Mouse (Mus musculus) forebrain, embryonic 16.5 days (tissue): Measurements from ENCODE around the gene Dazl. TPM values are rescaled to one million over a fixed set of nuclear protein-coding genes. Genes with fewer than 3 reads are reported as not detected.

ENCODE experiments used
- ATAC-seq: fragments of 200-750 bp; cut with Nextera tagmentation; 2 replicates; pipeline ENCODE4 v1.8.0; 2017; ENCODE audit warnings: mild to moderate bottlenecking, moderate library complexity
- H3K27ac ChIP-seq: fragments of 300-500 bp; sonication (generic); 2 replicates; pipeline ENCODE4 v1.5.1; 2014; ENCODE audit warnings: low read length, control low read depth
- H3K27me3 ChIP-seq: fragments of 300-500 bp; sonication (generic); replicated peaks from 2 replicates; pipeline ENCODE4 v1.6.1; 2014; ENCODE audit warnings: low read length; ENCODE audit not compliant: control insufficient read depth, insufficient read depth
- H3K36me3 ChIP-seq: fragments of 300-500 bp; sonication (generic); 2 replicates; pipeline ENCODE4 v1.6.1; 2014; ENCODE audit not compliant: control insufficient read depth, insufficient read depth
- H3K4me1 ChIP-seq: fragments of 300-500 bp; sonication (generic); replicated peaks from 2 replicates; pipeline ENCODE4 v1.6.1; 2014; ENCODE audit warnings: low read length; ENCODE audit not compliant: control insufficient read depth, insufficient read depth
- H3K4me2 ChIP-seq: fragments of 300-500 bp; sonication (generic); 2 replicates; pipeline ENCODE4 v1.6.1; 2014; ENCODE audit warnings: mild to moderate bottlenecking, low read length, control low read depth
- H3K4me3 ChIP-seq: fragments of 300-500 bp; sonication (generic); replicated peaks from 2 replicates; pipeline ENCODE4 v1.5.1; 2014; ENCODE audit warnings: mild to moderate bottlenecking, low read length, control low read depth
- H3K9ac ChIP-seq: fragments of 300-500 bp; sonication (generic); replicated peaks from 2 replicates; pipeline ENCODE4 v1.6.1; 2014; ENCODE audit warnings: low read depth, low read length, control low read depth
- H3K9me3 ChIP-seq: fragments of 300-500 bp; sonication (generic); 2 replicates; pipeline ENCODE4 v1.6.1; 2016; ENCODE audit warnings: low read length; ENCODE audit not compliant: control insufficient read depth
- WGBS: fragments of 180-500 bp; shearing (Covaris S2); extraction: QIAGEN DNeasy Blood & Tissue Kit; methylation state at CpG from one replicate; pipeline ENCODE4 v1.1.7; 2014; 5-methylcytosine and 5-hydroxymethylcytosine counted together
- polyA plus RNA-seq: library from polyadenylated mRNA; unstranded; fragments of >200 nt; fragmentation: Nextera tagmentation; extraction: Ambion mirVana; gene quantifications from 2 replicates; pipeline ENCODE4 v1.2.1, GENCODE M21; 2015

Dazl gene
- polyA plus RNA-seq, 1 experiment from 2014 or later = 0.60 TPM

DNA sequence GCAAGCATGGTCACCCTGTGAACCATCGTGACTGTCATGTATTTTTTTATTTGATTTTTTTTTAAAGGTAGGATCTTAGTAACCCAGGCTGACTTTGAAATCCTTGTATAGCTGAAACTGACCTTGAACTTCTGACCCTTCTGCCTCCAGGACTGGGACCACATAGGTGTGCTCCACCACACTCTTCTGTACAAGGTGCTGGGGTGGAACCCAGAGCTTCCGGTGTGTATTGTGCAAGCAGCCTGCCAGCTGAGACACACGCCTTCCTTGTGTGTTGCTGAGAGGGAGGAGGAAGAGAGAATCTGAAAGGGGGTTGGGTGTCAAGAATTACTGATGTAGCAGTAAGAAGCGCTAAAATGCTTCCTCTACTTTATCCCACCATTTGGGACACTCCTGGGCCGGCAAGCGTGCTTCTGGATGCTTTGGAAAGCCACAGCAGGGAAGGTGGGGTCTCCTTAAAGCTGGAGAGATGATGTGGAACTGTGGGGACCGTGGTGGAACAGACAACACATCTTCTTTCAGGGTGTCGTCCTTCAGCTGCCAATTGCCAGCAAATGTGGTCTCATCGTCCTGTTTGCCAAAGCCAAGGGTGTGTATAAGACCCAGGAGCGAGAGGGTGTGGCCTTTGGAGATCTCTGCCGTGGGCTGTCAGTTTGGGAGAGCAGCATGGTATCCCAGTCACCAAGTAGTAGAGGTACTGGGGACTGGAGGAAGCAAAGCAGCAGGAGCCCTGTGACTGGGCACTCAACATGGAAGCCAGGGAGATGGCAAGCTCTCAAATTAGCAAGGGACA lies 55.4 kb downstream of the Dazl start:
- Histone ChIP-seq H3K27ac (no peak overlapping the region), H3K4me3 (no peak overlapping the region), H3K4me2 (no peak overlapping the region), H3K36me3 (no peaks in the 10 kb centered on the region), H3K4me1 (peaks cover 19% of the 10 kb centered on the region), H3K27me3 (no peaks in the 10 kb centered on the region), H3K9ac (no peak overlapping the region), H3K9me3 (no peaks in the 10 kb centered on the region)
- 66% methylated on average over 11 of the region's 11 CpGs for WGBS
- no peak for ATAC-seq

DNA sequence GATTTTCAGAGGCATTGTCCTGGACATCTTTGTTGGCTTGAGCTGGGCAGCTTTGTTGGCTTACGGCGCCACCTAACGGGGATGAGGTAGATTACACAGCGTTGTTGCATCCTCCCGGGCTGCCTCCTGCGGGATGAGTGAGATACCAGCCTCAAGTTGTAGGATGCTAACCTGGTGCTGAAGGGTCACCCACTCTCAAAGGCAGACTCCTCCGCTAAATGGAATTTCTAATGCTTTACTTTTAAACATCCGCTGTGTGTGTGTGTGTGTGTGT lies 56.1 kb downstream of the Dazl start:
- peak overlapping the region; percentile 87 for H3K27ac ChIP-seq
- H3K27me3 ChIP-seq = no peaks in the 10 kb centered on the region
- ATAC-seq = peak; percentile 90
- H3K9ac ChIP-seq = peak overlapping the region; percentile 36
- no peaks in the 10 kb centered on the region for H3K9me3 ChIP-seq
- H3K36me3 ChIP-seq = no peaks in the 10 kb centered on the region
- peaks cover 19% of the 10 kb centered on the region for H3K4me1 ChIP-seq
- no peak overlapping the region for H3K4me3 ChIP-seq
- H3K4me2 ChIP-seq = peak overlapping the region; percentile 31; the same call in 1 of the 2 replicates
- WGBS = 6% methylated on average over 8 of the region's 8 CpGs

DNA sequence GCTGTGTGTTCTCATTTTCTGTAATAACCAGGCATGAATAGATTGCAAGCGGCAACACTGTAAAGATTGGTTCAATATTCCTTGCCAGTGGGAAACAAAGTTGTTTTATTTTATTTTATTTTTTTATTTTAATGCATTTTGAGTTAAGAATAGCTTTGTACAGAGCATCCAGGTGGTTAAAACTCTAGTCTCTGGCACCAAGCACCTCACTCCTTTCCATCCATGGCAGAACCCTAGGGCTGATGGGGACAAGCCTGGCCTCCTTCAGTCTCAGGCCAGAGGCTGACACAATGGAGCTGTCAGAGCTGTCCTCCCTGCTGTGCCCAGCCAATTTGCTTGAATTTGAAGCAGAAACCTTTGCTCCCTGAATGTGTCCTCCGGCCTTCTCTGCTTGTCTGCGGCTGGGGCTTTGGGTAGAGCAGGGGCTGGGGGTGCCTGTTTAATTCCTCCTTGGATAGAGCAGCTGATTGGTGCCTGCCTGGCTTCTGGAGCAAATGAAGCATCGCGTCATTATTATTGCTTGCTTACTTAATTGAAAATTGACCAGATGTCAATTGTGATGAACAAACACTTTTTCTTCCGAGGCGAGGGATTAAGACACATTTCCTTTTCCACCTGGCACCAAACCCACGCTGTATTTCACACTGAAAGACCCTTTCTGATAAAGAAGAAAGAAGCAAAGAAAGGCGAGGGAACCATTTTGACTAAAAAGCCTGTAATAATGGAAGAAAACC lies 56.6 kb downstream of the Dazl start:
- no peak overlapping the region for H3K4me3 ChIP-seq
- 8% methylated on average over 9 of the region's 9 CpGs for WGBS
- peak overlapping the region; percentile 36 for H3K9ac ChIP-seq
- peaks cover 19% of the 10 kb centered on the region for H3K4me1 ChIP-seq
- no peaks in the 10 kb centered on the region for H3K9me3 ChIP-seq
- H3K27ac ChIP-seq = peak overlapping the region; percentile 87
- peak overlapping the region; percentile 31 for H3K4me2 ChIP-seq
- peak; percentile 91 for ATAC-seq
- H3K36me3 ChIP-seq = no peaks in the 10 kb centered on the region
- H3K27me3 ChIP-seq = no peaks in the 10 kb centered on the region

DNA sequence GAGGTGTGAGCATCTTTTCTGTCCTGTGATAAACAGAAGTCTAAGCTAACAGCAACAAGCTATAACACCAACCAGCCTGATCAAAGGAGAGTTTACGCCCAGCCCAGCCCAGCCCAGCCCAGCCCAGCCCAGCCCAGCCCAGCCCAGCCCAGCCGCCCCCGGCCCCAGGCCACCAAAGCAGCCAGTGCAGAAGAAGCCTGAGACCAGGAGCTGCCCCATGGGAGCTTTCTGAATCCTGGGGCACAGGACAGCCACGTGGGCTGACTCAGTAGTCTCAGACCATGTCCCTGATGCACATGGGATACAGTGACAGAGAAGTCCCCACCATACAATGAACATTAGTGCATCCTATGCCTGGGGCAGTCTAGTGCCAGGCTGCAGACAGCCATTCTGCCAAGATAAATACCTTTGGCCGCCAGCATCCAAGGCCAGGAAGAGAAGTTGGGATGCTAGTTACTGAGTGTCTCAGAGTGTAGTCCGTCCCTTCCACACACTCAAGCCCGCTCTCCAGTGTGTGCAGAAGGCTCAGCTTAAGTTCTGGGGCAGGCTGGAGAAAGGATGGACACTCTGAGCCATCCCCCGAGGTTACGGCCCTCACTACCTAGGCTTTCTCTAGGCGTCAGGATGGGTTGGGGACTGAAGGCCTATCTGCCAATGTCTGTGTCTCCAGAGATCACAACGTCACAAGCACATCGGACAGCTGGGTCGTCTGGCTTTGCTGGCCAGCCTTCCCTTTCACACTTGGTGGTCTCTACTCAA lies 57.3 kb downstream of the Dazl start:
- no peak overlapping the region for H3K4me2 ChIP-seq
- no peaks in the 10 kb centered on the region for H3K9me3 ChIP-seq
- WGBS = 40% methylated on average over 13 of the region's 13 CpGs
- peaks cover 19% of the 10 kb centered on the region for H3K4me1 ChIP-seq
- no peak overlapping the region for H3K9ac ChIP-seq
- H3K27me3 ChIP-seq = no peaks in the 10 kb centered on the region
- no peaks in the 10 kb centered on the region for H3K36me3 ChIP-seq
- peak overlapping the region; percentile 87 for H3K27ac ChIP-seq
- peak; percentile 21; the same call in 1 of the 2 replicates for ATAC-seq
- no peak overlapping the region for H3K4me3 ChIP-seq

DNA sequence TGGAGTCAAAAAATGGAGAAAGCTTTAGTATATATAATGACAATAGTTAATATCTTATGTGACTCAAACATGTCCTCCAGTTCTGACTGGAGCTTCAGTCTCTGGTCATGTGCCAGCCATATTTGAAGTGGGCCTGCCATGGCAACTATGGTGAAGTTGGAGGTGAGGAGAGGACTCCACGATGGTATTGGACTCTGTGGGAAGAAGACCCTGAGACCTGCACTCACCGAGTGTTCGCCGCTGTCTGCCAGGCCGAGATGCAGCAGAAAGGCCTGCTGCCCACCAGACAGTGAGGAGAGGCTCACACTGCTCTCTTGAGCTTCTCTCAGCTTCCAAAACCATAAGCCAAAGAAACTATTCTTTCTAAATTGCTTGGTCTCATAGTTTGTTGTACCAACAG lies 59.5 kb downstream of the Dazl start:
- ATAC-seq = no peak
- Histone ChIP-seq H3K27me3 (no peaks in the 10 kb centered on the region), H3K9ac (no peak overlapping the region), H3K4me2 (no peak overlapping the region), H3K4me1 (peaks cover 19% of the 10 kb centered on the region), H3K36me3 (no peaks in the 10 kb centered on the region), H3K4me3 (no peak overlapping the region), H3K27ac (no peak overlapping the region), H3K9me3 (no peaks in the 10 kb centered on the region)
- WGBS = 91% methylated on average over 5 of the region's 5 CpGs

DNA sequence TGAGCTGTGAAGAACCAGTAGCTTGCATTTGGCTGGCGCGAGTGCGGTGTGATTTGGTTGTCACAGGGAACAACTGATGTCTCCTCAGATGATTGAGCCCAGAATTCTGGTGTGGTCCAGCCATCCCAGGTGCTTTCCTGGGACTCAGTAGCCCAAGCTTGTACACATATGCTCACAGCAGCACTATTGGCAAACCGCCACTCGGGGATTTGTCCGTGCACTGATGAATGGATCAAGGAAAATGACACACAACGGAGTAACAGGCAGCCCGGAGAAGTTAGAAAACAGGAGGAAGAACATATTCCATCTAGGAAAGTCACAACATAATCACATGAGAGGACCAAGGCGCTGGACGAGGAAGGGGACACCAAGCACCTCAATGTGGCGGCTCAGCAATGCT lies 60.6 kb downstream of the Dazl start:
- Histone ChIP-seq H3K4me3 (no peak overlapping the region), H3K4me2 (no peak overlapping the region), H3K9me3 (no peaks in the 10 kb centered on the region), H3K9ac (no peak overlapping the region), H3K4me1 (peaks cover 17% of the 10 kb centered on the region), H3K27ac (no peak overlapping the region), H3K36me3 (no peaks in the 10 kb centered on the region), H3K27me3 (no peaks in the 10 kb centered on the region)
- WGBS = 73% methylated on average over 11 of the region's 11 CpGs
- no peak for ATAC-seq

DNA sequence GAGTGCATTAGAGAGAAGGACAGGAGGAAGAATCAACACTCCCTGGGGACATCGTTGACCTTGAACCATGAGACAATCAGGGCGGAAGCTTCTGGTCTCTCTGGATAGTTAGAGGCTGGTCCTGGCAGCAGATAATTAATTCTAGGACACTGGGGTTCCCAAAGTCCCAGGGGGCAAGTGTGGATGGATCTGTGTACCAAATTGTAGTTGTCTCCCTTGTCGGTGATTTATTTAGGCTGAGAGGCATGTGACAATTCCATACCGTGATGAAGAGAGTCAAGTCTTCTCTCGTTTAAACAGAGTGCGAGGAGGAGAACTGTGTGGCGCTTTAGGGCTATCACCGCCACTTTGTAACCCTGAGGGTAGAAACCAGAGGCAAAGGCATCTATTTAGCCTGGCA lies 62.2 kb downstream of the Dazl start:
- ATAC-seq = no peak
- no peak overlapping the region for H3K4me3 ChIP-seq
- H3K36me3 ChIP-seq = no peaks in the 10 kb centered on the region
- no peaks in the 10 kb centered on the region for H3K27me3 ChIP-seq
- no peak overlapping the region for H3K27ac ChIP-seq
- H3K4me2 ChIP-seq = no peak overlapping the region
- H3K9ac ChIP-seq = no peak overlapping the region
- H3K4me1 ChIP-seq = peaks cover 2% of the 10 kb centered on the region
- H3K9me3 ChIP-seq = no peaks in the 10 kb centered on the region
- WGBS = 88% methylated on average over 8 of the region's 8 CpGs

DNA sequence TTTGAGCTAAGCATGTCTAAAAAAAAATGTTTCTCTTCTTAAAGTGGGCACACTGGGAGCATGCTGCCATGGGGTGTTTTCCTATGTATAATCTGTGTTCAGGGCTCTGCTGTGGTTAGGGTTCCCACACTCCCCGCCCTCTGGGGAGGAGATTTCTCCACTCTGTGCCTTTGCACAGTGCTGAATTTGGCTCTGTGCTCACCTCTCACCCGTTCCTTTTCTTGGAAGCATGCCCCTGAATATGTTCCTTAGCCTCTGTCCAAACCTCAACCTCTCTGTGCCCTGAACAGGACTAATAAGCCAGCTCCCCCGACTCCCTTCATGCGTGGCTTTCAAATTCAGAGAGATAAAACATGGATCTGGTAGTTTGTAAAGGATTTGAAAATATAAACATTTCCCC lies 63.9 kb downstream of the Dazl start:
- no peak overlapping the region for H3K4me2 ChIP-seq
- no peaks in the 10 kb centered on the region for H3K36me3 ChIP-seq
- ATAC-seq = no peak
- no peak overlapping the region for H3K9ac ChIP-seq
- no peaks in the 10 kb centered on the region; the same call in 1 of the 2 replicates for H3K4me1 ChIP-seq
- no peaks in the 10 kb centered on the region for H3K9me3 ChIP-seq
- WGBS = 76% methylated on average over 4 of the region's 4 CpGs
- H3K4me3 ChIP-seq = no peak overlapping the region
- no peaks in the 10 kb centered on the region for H3K27me3 ChIP-seq
- H3K27ac ChIP-seq = no peak overlapping the region
